Mouse (Mus musculus) fat pad, adult 2 months (tissue): ENCODE data around the gene Map1b.

ENCODE experiments used
- DNase-seq: peaks from one replicate; pipeline ENCODE4 v3.0.0-alpha.2; 2011; ENCODE audit warnings: low read depth, low spot score; ENCODE audit errors: extremely low read depth

The Map1b gene

GRCm38 (mm10) chr13:99493304-99493904, 22.9 kb downstream of the Map1b start:
- DNase-seq = no peak

GRCm38 (mm10) chr13:99492619-99493303, 23.6 kb downstream of the Map1b start:
- DNase-seq = no peak

- no peak for DNase-seq
Measured at GRCm38 (mm10) chr13:99489998-99490397, 26.3 kb downstream of the Map1b start.

GRCm38 (mm10) chr13:99489175-99489574, 27.2 kb downstream of the Map1b start:
- DNase-seq = no peak

- DNase-seq = no peak
Measured at GRCm38 (mm10) chr13:99485861-99486260, 30.5 kb downstream of the Map1b start.

- DNase-seq = no peak
Measured at GRCm38 (mm10) chr13:99485331-99485733, 31.0 kb downstream of the Map1b start.

- no peak for DNase-seq
Measured at GRCm38 (mm10) chr13:99484905-99485304, 31.4 kb downstream of the Map1b start.

GRCm38 (mm10) chr13:99483433-99483832, 32.9 kb downstream of the Map1b start:
- DNase-seq = no peak

- DNase-seq = peak; percentile 7
Measured at GRCm38 (mm10) chr13:99475488-99475887, 40.9 kb downstream of the Map1b start.

GRCm38 (mm10) chr13:99475033-99475432, 41.3 kb downstream of the Map1b start:
- no peak for DNase-seq

GRCm38 (mm10) chr13:99474108-99474507, 42.2 kb downstream of the Map1b start:
- no peak for DNase-seq

- DNase-seq = no peak
Measured at GRCm38 (mm10) chr13:99472028-99472427, 44.3 kb downstream of the Map1b start.

- no peak for DNase-seq
Measured at GRCm38 (mm10) chr13:99470084-99470483, 46.3 kb downstream of the Map1b start.

GRCm38 (mm10) chr13:99468267-99468666, 48.1 kb downstream of the Map1b start:
- DNase-seq = no peak

GRCm38 (mm10) chr13:99466811-99467315, 49.5 kb downstream of the Map1b start:
- no peak for DNase-seq

GRCm38 (mm10) chr13:99466064-99466463, 50.3 kb downstream of the Map1b start:
- DNase-seq = no peak

- DNase-seq = no peak
Measured at GRCm38 (mm10) chr13:99464551-99464950, 51.8 kb downstream of the Map1b start.

- peak; percentile 8 for DNase-seq
Measured at GRCm38 (mm10) chr13:99461886-99462285, 54.5 kb downstream of the Map1b start.

GRCm38 (mm10) chr13:99459612-99460011, 56.7 kb downstream of the Map1b start:
- no peak for DNase-seq

GRCm38 (mm10) chr13:99458658-99459386, 57.5 kb downstream of the Map1b start:
- DNase-seq = no peak

- no peak for DNase-seq
Measured at GRCm38 (mm10) chr13:99454977-99455376, 61.4 kb downstream of the Map1b start.

- DNase-seq = no peak
Measured at GRCm38 (mm10) chr13:99452444-99452843, 63.9 kb downstream of the Map1b start.
